Comparison of ENCODE assay signal across 31 mouse cellular contexts in genomic region chr6:85884311-85884710, GRCm38 (mm10). TPM values are rescaled to one million over a fixed set of nuclear protein-coding genes. Genes with fewer than 3 reads are reported as not detected.
"Had no signal": no experiment of that assay in that cellular context is flagged by ENCODE, and none has a peak within 500 bp of the region (broad histone marks: within the 10 kb centered on the region; RNA-seq: fewer than 3 reads in every experiment).

No protein-coding gene starts in this region.

- DNase-seq: gastrocnemius, postnatal 14 days; gastrocnemius, postnatal 36 days; heart, adult 18-20 months; heart, postnatal 10 days; heart, postnatal 36 days; kidney, adult 11 months; kidney, adult 2 months; kidney, adult 9 months; kidney, postnatal 14 days; kidney, postnatal 36 days; layer of hippocampus, adult 9-11 months; layer of hippocampus, postnatal 36 days; left cerebral cortex, postnatal 4 days; liver had no signal

- H3K27ac ChIP-seq: heart, embryonic 10.5 days; hindbrain, embryonic 13.5 days; hindbrain, embryonic 15.5 days; hindbrain, postnatal 0 days; kidney, embryonic 15.5 days; kidney, postnatal 0 days; limb, embryonic 12.5 days had no signal

- H3K4me3 ChIP-seq: heart, embryonic 10.5 days; heart, embryonic 12.5 days; hindbrain, embryonic 13.5 days; hindbrain, embryonic 15.5 days; kidney, embryonic 15.5 days; limb, embryonic 12.5 days had no signal

- H3K4me1 ChIP-seq: heart, embryonic 10.5 days; heart, embryonic 12.5 days; hindbrain, embryonic 13.5 days; hindbrain, embryonic 15.5 days; kidney, embryonic 15.5 days; limb, embryonic 12.5 days had no signal

- H3K36me3 ChIP-seq: heart, embryonic 10.5 days; heart, embryonic 12.5 days; hindbrain, embryonic 13.5 days; hindbrain, embryonic 15.5 days; kidney, embryonic 15.5 days; limb, embryonic 12.5 days had no signal

- H3K27me3 ChIP-seq: heart, embryonic 12.5 days; hindbrain, embryonic 13.5 days; hindbrain, embryonic 15.5 days; kidney, embryonic 15.5 days; limb, embryonic 12.5 days had no signal

RNA-seq across cellular contexts. Expression of gene Nat8f2, which starts 15.4 kb away (rescaled TPM):
- total RNA-seq: gastrocnemius, postnatal 36 days; heart, postnatal 10 days; heart, postnatal 36 days; hematopoietic stem cell, adult 5-6 weeks; hindbrain, postnatal 0 days had no signal
- polyA plus RNA-seq: heart, embryonic 10.5 days; heart, embryonic 12.5 days; heart, embryonic 14.5 days; heart, embryonic 16.5 days; hindbrain, embryonic 13.5 days; hindbrain, embryonic 15.5 days; hindbrain, postnatal 0 days; intestine, embryonic 16.5 days; limb, embryonic 12.5 days; limb, embryonic 14.5 days; liver, embryonic 11.5 days had no signal

RNA-seq across cellular contexts. Expression of gene Nat8, which starts 52.4 kb away (rescaled TPM):
- total RNA-seq: gastrocnemius, adult 18-20 months; gastrocnemius, adult 8-10 months; gastrocnemius, postnatal 14 days; gastrocnemius, postnatal 36 days; heart, adult 18-20 months; heart, adult 8-10 months; heart, postnatal 10 days; heart, postnatal 36 days; hematopoietic stem cell, adult 5-6 weeks; hindbrain, postnatal 0 days had no signal
- polyA plus RNA-seq: heart, embryonic 10.5 days; heart, embryonic 12.5 days; heart, embryonic 14.5 days; hindbrain, embryonic 13.5 days; hindbrain, embryonic 15.5 days; limb, embryonic 12.5 days; liver, embryonic 11.5 days had no signal
